Mouse (Mus musculus) midbrain, embryonic 16.5 days (tissue): ENCODE data around the gene Mxra7. TPM values are rescaled to one million over a fixed set of nuclear protein-coding genes. Genes with fewer than 3 reads are reported as not detected.

Experiments used
- ATAC-seq: fragments of 200-750 bp; cut with Nextera tagmentation; 2 replicates; pipeline ENCODE4 v1.8.0; 2017; ENCODE audit warnings: moderate TSS enrichment
- H3K27ac ChIP-seq: fragments of 300-500 bp; sonication (generic); 2 replicates; pipeline ENCODE4 v1.5.1; 2014; ENCODE audit warnings: mild to moderate bottlenecking, low read length, mixed read lengths
- H3K27me3 ChIP-seq: fragments of 300-500 bp; sonication (generic); 2 replicates; pipeline ENCODE4 v1.6.1; 2014; ENCODE audit warnings: low read depth, low read length, mixed read lengths; ENCODE audit not compliant: control insufficient read depth, insufficient read depth
- H3K36me3 ChIP-seq: fragments of 300-500 bp; sonication (generic); 2 replicates; pipeline ENCODE4 v1.6.1; 2014; ENCODE audit warnings: mild to moderate bottlenecking, low read length, moderate library complexity, mixed read lengths; ENCODE audit not compliant: control insufficient read depth, insufficient read depth
- H3K4me1 ChIP-seq: fragments of 300-500 bp; sonication (generic); 2 replicates; pipeline ENCODE4 v1.6.1; 2014; ENCODE audit warnings: mild to moderate bottlenecking, low read length, mixed read lengths; ENCODE audit not compliant: control insufficient read depth, insufficient read depth
- H3K4me2 ChIP-seq: fragments of 300-500 bp; sonication (generic); 2 replicates; pipeline ENCODE4 v1.6.1; 2014; ENCODE audit warnings: mild to moderate bottlenecking, low read length, mixed read lengths
- H3K4me3 ChIP-seq: fragments of 300-500 bp; sonication (generic); 2 replicates; pipeline ENCODE4 v1.5.1; 2014; ENCODE audit warnings: low read depth, mild to moderate bottlenecking, low read length, moderate library complexity, mixed read lengths
- H3K9ac ChIP-seq: fragments of 300-500 bp; sonication (generic); 2 replicates; pipeline ENCODE4 v1.6.1; 2014; ENCODE audit warnings: low read depth, low read length, mixed read lengths
- H3K9me3 ChIP-seq: fragments of 300-500 bp; sonication (generic); replicated peaks from 2 replicates; pipeline ENCODE4 v1.6.1; 2014; ENCODE audit warnings: mild to moderate bottlenecking, low read length, mixed read lengths; ENCODE audit not compliant: control insufficient read depth, poor library complexity, severe bottlenecking
- WGBS: fragments of 180-500 bp; shearing (Covaris S2); extraction: QIAGEN DNeasy Blood & Tissue Kit; methylation state at CpG from one replicate; pipeline ENCODE4 v1.1.7; 2014; 5-methylcytosine and 5-hydroxymethylcytosine counted together
- polyA plus RNA-seq: library from polyadenylated mRNA; unstranded; fragments of >200 nt; fragmentation: Nextera tagmentation; extraction: Ambion mirVana; gene quantifications from 2 replicates; pipeline ENCODE4 v1.2.1, GENCODE M21; 2015

Mxra7 gene
- polyA plus RNA-seq, 1 experiment from 2014 or later: 21.8 TPM

- ATAC-seq: no peak
- H3K9ac ChIP-seq: no peak overlapping the region
- no peak overlapping the region for H3K4me3 ChIP-seq
- peaks cover 21% of the 10 kb centered on the region for H3K4me1 ChIP-seq
- H3K36me3 ChIP-seq: no peaks in the 10 kb centered on the region
- WGBS: 97% methylated on average over 2 of the region's 2 CpGs
- H3K27ac ChIP-seq: no peak overlapping the region
- no peaks in the 10 kb centered on the region for H3K9me3 ChIP-seq
- no peak overlapping the region for H3K4me2 ChIP-seq
- H3K27me3 ChIP-seq: no peaks in the 10 kb centered on the region
Measured at GRCm38 (mm10) chr11:116823255-116823654, 4.6 kb downstream of the Mxra7 start.

- no peak overlapping the region for H3K27ac ChIP-seq
- WGBS: 82% methylated on average over 10 of the region's 10 CpGs
- no peak overlapping the region for H3K4me3 ChIP-seq
- H3K9ac ChIP-seq: no peak overlapping the region
- H3K4me2 ChIP-seq: no peak overlapping the region
- no peaks in the 10 kb centered on the region for H3K9me3 ChIP-seq
- no peaks in the 10 kb centered on the region for H3K27me3 ChIP-seq
- ATAC-seq: no peak
- no peaks in the 10 kb centered on the region for H3K36me3 ChIP-seq
- H3K4me1 ChIP-seq: peaks cover 18% of the 10 kb centered on the region
Measured at GRCm38 (mm10) chr11:116822626-116823025, 5.2 kb downstream of the Mxra7 start.

DNA sequence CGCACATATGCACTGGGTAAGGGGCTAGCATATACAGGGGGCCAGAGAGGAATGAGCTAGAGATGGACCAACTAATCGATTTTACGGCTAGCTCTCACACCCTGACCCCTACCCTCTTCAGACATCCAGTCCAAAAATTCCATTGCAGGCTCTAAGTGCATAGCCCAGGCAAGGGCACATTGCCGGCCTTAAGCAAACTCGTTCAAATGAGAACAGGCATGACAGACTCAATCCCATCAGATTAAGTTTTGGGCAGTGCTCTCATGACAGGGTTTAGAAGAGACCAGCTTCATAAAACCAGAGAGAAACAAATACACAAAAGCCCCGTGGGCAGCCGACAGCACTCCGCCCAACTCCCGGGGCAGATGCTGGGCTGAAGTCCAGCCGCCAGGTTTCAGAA, 5.6 kb downstream of the Mxra7 start:
- no peaks in the 10 kb centered on the region for H3K27me3 ChIP-seq
- no peak for ATAC-seq
- no peaks in the 10 kb centered on the region for H3K9me3 ChIP-seq
- H3K4me3 ChIP-seq: no peak overlapping the region
- 49% methylated on average over 10 of the region's 10 CpGs for WGBS
- no peak overlapping the region for H3K4me2 ChIP-seq
- H3K9ac ChIP-seq: no peak overlapping the region
- H3K4me1 ChIP-seq: peaks cover 16% of the 10 kb centered on the region
- H3K36me3 ChIP-seq: no peaks in the 10 kb centered on the region
- H3K27ac ChIP-seq: no peak overlapping the region

DNA sequence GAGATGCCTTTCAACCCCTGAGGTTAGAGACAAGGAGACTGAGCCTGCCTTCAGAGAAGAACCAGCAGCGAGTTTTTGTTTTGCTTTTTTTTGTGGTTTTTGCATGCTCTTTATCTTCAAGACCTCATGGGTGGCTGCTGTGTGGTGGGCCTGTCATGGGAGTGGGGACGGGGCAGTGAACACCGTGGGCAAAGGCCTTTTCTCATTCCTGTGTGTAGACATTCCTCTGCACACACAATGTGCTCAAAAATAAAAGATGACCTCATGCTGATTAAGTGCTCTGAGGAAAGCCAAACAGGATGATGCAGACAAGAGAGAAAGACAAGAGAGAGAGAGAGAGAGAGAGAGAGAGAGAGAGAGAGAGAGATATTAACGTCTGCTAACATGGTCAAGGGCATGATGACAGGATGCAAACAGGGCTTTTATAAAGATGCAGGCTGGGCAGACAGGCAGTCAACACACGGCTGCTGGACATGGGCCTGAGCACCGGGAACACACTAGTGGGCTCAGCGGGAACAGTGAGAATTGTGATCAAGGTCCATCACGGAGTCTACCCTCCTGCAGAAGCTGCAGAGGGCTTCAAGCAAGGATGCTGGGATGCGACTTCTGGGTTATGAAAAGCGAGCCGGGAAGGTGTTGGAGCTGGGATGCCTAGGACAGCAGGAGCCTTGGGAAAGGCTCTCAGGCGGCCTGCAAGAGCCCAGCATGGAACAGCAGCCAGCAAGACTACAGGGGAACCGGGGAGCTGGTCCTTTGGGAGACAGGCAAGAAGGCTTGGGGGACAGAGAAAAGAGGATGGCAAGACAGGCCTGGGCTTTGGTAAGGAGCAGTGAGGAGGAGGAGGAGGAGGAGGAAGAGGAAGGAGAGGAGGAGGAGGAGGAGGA, 6.5 kb downstream of the Mxra7 start:
- Histone ChIP-seq H3K4me1 (peaks cover 7% of the 10 kb centered on the region; the same call in 1 of the 2 replicates), H3K9ac (no peak overlapping the region), H3K9me3 (no peaks in the 10 kb centered on the region), H3K4me3 (no peak overlapping the region), H3K36me3 (no peaks in the 10 kb centered on the region), H3K4me2 (no peak overlapping the region), H3K27ac (no peak overlapping the region), H3K27me3 (no peaks in the 10 kb centered on the region)
- ATAC-seq: no peak
- 50% methylated on average over 13 of the region's 13 CpGs for WGBS

DNA sequence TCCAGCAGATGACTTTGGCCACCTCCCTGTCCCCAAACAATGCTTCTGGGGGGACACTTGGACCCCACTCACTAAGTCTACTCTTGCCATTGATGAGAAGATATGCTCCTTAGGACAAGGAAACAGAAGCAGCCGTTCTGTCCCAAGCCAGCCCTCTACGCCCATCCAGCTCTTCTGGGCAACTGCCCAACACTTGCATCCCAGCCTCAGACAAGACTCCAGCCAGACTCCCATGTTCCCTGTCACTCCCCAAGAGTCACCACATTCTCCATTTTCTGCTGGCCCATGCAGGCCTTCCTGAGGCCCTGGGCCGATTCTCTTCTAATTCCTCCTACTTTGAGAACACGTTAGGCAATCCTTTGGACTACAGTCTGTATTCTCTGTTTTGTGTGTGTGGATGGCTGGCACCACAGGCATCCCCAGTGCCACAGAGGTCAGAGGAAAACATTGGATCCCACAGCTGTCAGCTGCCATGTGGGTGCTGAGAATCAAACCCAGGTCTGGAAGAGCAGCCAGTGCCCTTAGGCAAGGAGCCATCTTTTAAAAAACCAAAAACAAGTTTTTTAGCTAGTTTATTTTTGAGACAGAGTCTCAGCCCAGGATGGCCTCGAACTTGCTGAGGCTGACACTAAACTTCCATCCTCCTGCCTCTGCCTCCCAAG, 7.8 kb downstream of the Mxra7 start:
- H3K4me1 ChIP-seq: peaks cover 4% of the 10 kb centered on the region
- no peak for ATAC-seq

DNA sequence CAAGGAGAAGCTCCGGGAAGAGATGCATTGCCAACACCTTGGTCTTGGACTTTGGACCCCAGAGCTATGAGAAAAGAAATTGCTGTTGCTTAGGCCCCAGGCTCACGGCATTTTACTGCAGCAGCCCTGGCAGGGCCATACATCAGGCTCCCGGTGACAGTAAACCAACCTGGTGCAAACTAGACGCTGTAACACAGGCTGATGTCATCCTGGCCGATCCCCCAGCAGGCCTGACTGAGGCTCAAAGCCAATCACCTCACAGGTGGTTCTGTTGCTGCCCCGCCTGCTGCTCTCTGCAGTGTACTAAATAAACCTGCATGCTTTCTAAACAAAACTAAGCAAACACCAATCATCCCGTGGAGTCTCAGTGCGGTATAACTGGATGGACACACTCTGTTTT, 9.1 kb downstream of the Mxra7 start:
- Histone ChIP-seq H3K9ac (no peak overlapping the region), H3K4me2 (no peak overlapping the region), H3K4me3 (no peak overlapping the region), H3K27ac (no peak overlapping the region), H3K9me3 (no peaks in the 10 kb centered on the region), H3K4me1 (peaks cover 18% of the 10 kb centered on the region), H3K36me3 (no peaks in the 10 kb centered on the region), H3K27me3 (no peaks in the 10 kb centered on the region)
- ATAC-seq: no peak
- 70% methylated on average over 8 of the region's 8 CpGs for WGBS

More for the DNA sequence above, 7.8 kb downstream of the Mxra7 start:
- H3K9ac ChIP-seq: no peak overlapping the region
- no peaks in the 10 kb centered on the region for H3K27me3 ChIP-seq
- no peak overlapping the region for H3K4me3 ChIP-seq
- 78% methylated on average over 5 of the region's 5 CpGs for WGBS
- H3K9me3 ChIP-seq: no peaks in the 10 kb centered on the region
- H3K27ac ChIP-seq: no peak overlapping the region
- no peak overlapping the region for H3K4me2 ChIP-seq
- no peaks in the 10 kb centered on the region for H3K36me3 ChIP-seq

DNA sequence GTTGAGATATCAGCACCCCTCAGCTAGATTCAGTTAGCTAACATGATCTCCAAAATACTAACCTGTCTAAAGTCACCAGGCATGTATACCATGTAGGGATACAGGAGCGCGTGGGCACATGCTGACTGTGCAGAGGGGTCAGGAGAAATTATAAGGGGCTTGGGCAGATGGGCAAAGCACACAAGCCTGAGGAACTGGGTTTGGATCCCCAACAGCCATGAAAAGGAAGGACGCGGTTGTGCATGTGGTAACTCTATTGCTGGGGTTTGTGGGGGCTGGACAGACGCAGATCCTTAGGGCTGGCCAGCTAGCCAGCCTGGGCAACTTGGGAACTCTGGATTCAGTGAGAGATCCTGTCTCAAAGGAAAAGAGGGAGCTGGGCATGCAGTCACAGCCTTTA, 10.3 kb downstream of the Mxra7 start:
- Histone ChIP-seq H3K9me3 (no peaks in the 10 kb centered on the region), H3K4me3 (no peak overlapping the region), H3K27me3 (no peaks in the 10 kb centered on the region), H3K4me1 (peaks cover 28% of the 10 kb centered on the region), H3K9ac (no peak overlapping the region), H3K4me2 (no peak overlapping the region), H3K27ac (no peak overlapping the region), H3K36me3 (no peaks in the 10 kb centered on the region)
- WGBS: 94% methylated on average over 5 of the region's 5 CpGs
- no peak for ATAC-seq

- Histone ChIP-seq H3K4me3 (no peak overlapping the region), H3K36me3 (no peaks in the 10 kb centered on the region), H3K9me3 (no peaks in the 10 kb centered on the region), H3K27me3 (no peaks in the 10 kb centered on the region), H3K4me1 (peaks cover 35% of the 10 kb centered on the region), H3K27ac (no peak overlapping the region), H3K4me2 (no peak overlapping the region), H3K9ac (no peak overlapping the region)
- 91% methylated on average over 5 of the region's 5 CpGs for WGBS
- ATAC-seq: no peak
Measured at GRCm38 (mm10) chr11:116816769-116817168, 11.1 kb downstream of the Mxra7 start.

- Histone ChIP-seq H3K9me3 (no peaks in the 10 kb centered on the region), H3K4me3 (no peak overlapping the region), H3K36me3 (no peaks in the 10 kb centered on the region), H3K27ac (peak overlapping the region; percentile 96), H3K27me3 (no peaks in the 10 kb centered on the region), H3K4me2 (no peak overlapping the region; the same call in 1 of the 2 replicates), H3K4me1 (peaks cover 48% of the 10 kb centered on the region), H3K9ac (peak overlapping the region; percentile 52)
- WGBS: 23% methylated on average over 7 of the region's 7 CpGs
- no peak for ATAC-seq
Measured at GRCm38 (mm10) chr11:116814884-116815415, 12.9 kb downstream of the Mxra7 start.
